Mouse (Mus musculus): ENCODE measurements around the gene Smok3b.
"Not testable (repeated sequence)": the region's sequence is repeated elsewhere in the genome, so short reads cannot be mapped to it uniquely, and the experiment has no call there.

Smok3b gene

GRCm38 (mm10) chr5:138020961-138021479 is at the start of gene Smok3b, which contains the start of gene Smok3a:
TSS of gene Smok3b (plus strand) at chr5:138021429.
TSS of gene Smok3a (plus strand) at chr5:138021261.
- CTCF ChIA-PET = not testable (repeated sequence)

GRCm38 (mm10) chr5:137973161-137973560 is 48.1 kb upstream of the Smok3b start:
- CTCF ChIA-PET = no interaction called here

- CTCF ChIA-PET = no interaction called here
Measured at GRCm38 (mm10) chr5:137973738-137974137, 47.5 kb upstream of the Smok3b start.

- CTCF ChIA-PET = interaction anchor here (0.6 kb wide), 1 partner anchor 10 kb away, joined by 3 read pairs; no protein-coding TSS in a partner anchor
Measured at GRCm38 (mm10) chr5:137974724-137975123, 46.5 kb upstream of the Smok3b start.

GRCm38 (mm10) chr5:137975434-137975833 is 45.8 kb upstream of the Smok3b start:
- CTCF ChIA-PET = no interaction called here

- CTCF ChIA-PET = no interaction called here
Measured at GRCm38 (mm10) chr5:137977291-137977690, 43.9 kb upstream of the Smok3b start.

GRCm38 (mm10) chr5:137979081-137979480 is 42.1 kb upstream of the Smok3b start:
- CTCF ChIA-PET = no interaction called here

GRCm38 (mm10) chr5:137981300-137981699 is 39.9 kb upstream of the Smok3b start, which contains the start of gene Azgp1:
TSS of gene Azgp1 (plus strand) at chr5:137981520.
- CTCF ChIA-PET = interaction anchor here (0.5 kb wide), 1 partner anchor 516 kb away, joined by 3 read pairs; no protein-coding TSS in a partner anchor

GRCm38 (mm10) chr5:137986351-137986750 is 34.9 kb upstream of the Smok3b start:
- CTCF ChIA-PET = no interaction called here

GRCm38 (mm10) chr5:138009437-138009836 is 11.8 kb upstream of the Smok3b start:
- CTCF ChIA-PET = no interaction called here

- CTCF ChIA-PET = no interaction called here
Measured at GRCm38 (mm10) chr5:138012382-138012781, 8.8 kb upstream of the Smok3b start.

GRCm38 (mm10) chr5:138016530-138016929 is 4.7 kb upstream of the Smok3b start:
- CTCF ChIA-PET = no interaction called here

GRCm38 (mm10) chr5:138016997-138017396 is 4.2 kb upstream of the Smok3b start:
- CTCF ChIA-PET = no interaction called here

GRCm38 (mm10) chr5:138019577-138019976 is 1.7 kb upstream of the Smok3b start:
- CTCF ChIA-PET = not testable (repeated sequence)

GRCm38 (mm10) chr5:138052894-138053293 is 31.7 kb downstream of the Smok3b start, which contains the start of gene Smok3c:
TSS of gene Smok3c (plus strand) at chr5:138053194.
- CTCF ChIA-PET = not testable (repeated sequence)

- CTCF ChIA-PET = no interaction called here
Measured at GRCm38 (mm10) chr5:138073803-138074202, 52.6 kb downstream of the Smok3b start.

- CTCF ChIA-PET = no interaction called here
Measured at GRCm38 (mm10) chr5:138075684-138076083, 54.5 kb downstream of the Smok3b start.

GRCm38 (mm10) chr5:138076148-138076547 is 54.9 kb downstream of the Smok3b start:
- CTCF ChIA-PET = no interaction called here

- CTCF ChIA-PET = no interaction called here
Measured at GRCm38 (mm10) chr5:138080456-138080855, 59.2 kb downstream of the Smok3b start.

GRCm38 (mm10) chr5:138081446-138081845 is 60.2 kb downstream of the Smok3b start:
- CTCF ChIA-PET = interaction anchor here (0.6 kb wide), 1 partner anchor 307 kb away, joined by 7 read pairs; no protein-coding TSS in a partner anchor

- CTCF ChIA-PET = no interaction called here
Measured at GRCm38 (mm10) chr5:138083318-138083900, 62.2 kb downstream of the Smok3b start.

- CTCF ChIA-PET = no interaction called here
Measured at GRCm38 (mm10) chr5:138083936-138084335, 62.7 kb downstream of the Smok3b start.

- CTCF ChIA-PET = interaction anchor here (1.1 kb wide), 1 partner anchor 33 kb away, joined by 3 read pairs; no protein-coding TSS in a partner anchor
Measured at GRCm38 (mm10) chr5:138084507-138084906, 63.3 kb downstream of the Smok3b start.

Measured in spleen, embryonic (tissue).